Mouse (Mus musculus) CD4-positive helper T cell, adult 2 months (primary cell): ENCODE results near the gene Slc19a2.

ENCODE experiments used
- DNase-seq: peaks from one replicate; pipeline ENCODE4 v3.0.0-alpha.2; 2012; ENCODE audit warnings: low read depth, missing footprints, low spot score

Gene Slc19a2

GRCm38 (mm10) chr1:164251438-164251837, 2.6 kb downstream of the Slc19a2 start:
- DNase-seq, result no peak

GRCm38 (mm10) chr1:164252551-164252950, 3.7 kb downstream of the Slc19a2 start:
- DNase-seq, result no peak

- no peak for DNase-seq
Measured at GRCm38 (mm10) chr1:164254836-164255235, 6.0 kb downstream of the Slc19a2 start.

GRCm38 (mm10) chr1:164260171-164261028, 11.6 kb downstream of the Slc19a2 start:
- no peak for DNase-seq

GRCm38 (mm10) chr1:164261553-164261952, 12.7 kb downstream of the Slc19a2 start:
- DNase-seq, result no peak

GRCm38 (mm10) chr1:164270941-164271340, 22.1 kb downstream of the Slc19a2 start:
- no peak for DNase-seq

GRCm38 (mm10) chr1:164273659-164274058, 24.8 kb downstream of the Slc19a2 start:
- DNase-seq, result no peak

- peak; percentile 96 for DNase-seq
Measured at GRCm38 (mm10) chr1:164275455-164275954, 26.7 kb downstream of the Slc19a2 start, which contains the start of gene Ccdc181. Ccdc181 (plus strand) TSS chr1:164275585.

- no peak for DNase-seq
Measured at GRCm38 (mm10) chr1:164276552-164276951, 27.7 kb downstream of the Slc19a2 start.

GRCm38 (mm10) chr1:164279332-164279731, 30.5 kb downstream of the Slc19a2 start:
- no peak for DNase-seq

- DNase-seq, result no peak
Measured at GRCm38 (mm10) chr1:164284007-164284406, 35.2 kb downstream of the Slc19a2 start.

- no peak for DNase-seq
Measured at GRCm38 (mm10) chr1:164287406-164287805, 38.6 kb downstream of the Slc19a2 start.

GRCm38 (mm10) chr1:164292040-164292439, 43.2 kb downstream of the Slc19a2 start:
- no peak for DNase-seq

- DNase-seq, result no peak
Measured at GRCm38 (mm10) chr1:164294071-164294470, 45.2 kb downstream of the Slc19a2 start.

GRCm38 (mm10) chr1:164296473-164296872, 47.6 kb downstream of the Slc19a2 start:
- DNase-seq, result no peak

- no peak for DNase-seq
Measured at GRCm38 (mm10) chr1:164301949-164302348, 53.1 kb downstream of the Slc19a2 start.

- no peak for DNase-seq
Measured at GRCm38 (mm10) chr1:164303821-164304220, 55.0 kb downstream of the Slc19a2 start, which contains the start of gene Nme7. Nme7 (plus strand) TSS chr1:164304121.

GRCm38 (mm10) chr1:164307124-164307751, 58.4 kb downstream of the Slc19a2 start, which contains the start of gene Blzf1:
Blzf1 (minus strand) TSS chr1:164307489.
- peak; percentile 98 for DNase-seq

- no peak for DNase-seq
Measured at GRCm38 (mm10) chr1:164307922-164308321, 59.1 kb downstream of the Slc19a2 start.

- DNase-seq, result no peak
Measured at GRCm38 (mm10) chr1:164314085-164314484, 65.2 kb downstream of the Slc19a2 start.
